Mouse (Mus musculus) CH12.LX (cell line): Measurements from ENCODE around the gene Sorcs3. TPM values are rescaled to one million over a fixed set of nuclear protein-coding genes. Genes with fewer than 3 reads are reported as not detected.

Experiments used
- DNase-seq: peaks from one replicate; pipeline ENCODE4 v3.0.0-alpha.2; 2013; ENCODE audit errors: extremely low read depth
- H3K27ac ChIP-seq: 2 replicates; pipeline ENCODE4 v1.5.1; 2012; ENCODE audit warnings: low read depth, mild to moderate bottlenecking, control low read depth, moderate library complexity; ENCODE audit not compliant: insufficient read depth
- H3K27me3 ChIP-seq: replicated peaks from 2 replicates; pipeline ENCODE3; 2012; ENCODE audit warnings: inconsistent platforms
- H3K36me3 ChIP-seq, 2 experiments: replicated peaks in 1 of 2; 2 replicates each; pipeline versions ENCODE3 to v1.6.1; 2012; ENCODE audit warnings: inconsistent platforms in 1 of 2, low read length in 1 of 2, mild to moderate bottlenecking in 1 of 2, mixed read lengths in 1 of 2, moderate library complexity in 1 of 2; ENCODE audit not compliant: control insufficient read depth in 1 of 2, insufficient read depth in 1 of 2
- H3K4me1 ChIP-seq, 2 experiments: 2 replicates each; pipeline ENCODE4 v1.6.1; 2012; ENCODE audit warnings: inconsistent platforms in 1 of 2, moderate library complexity in 1 of 2; ENCODE audit not compliant: insufficient read depth in 2 of 2, control insufficient read depth in 1 of 2
- H3K4me2 ChIP-seq: 2 replicates; pipeline ENCODE4 v1.6.1; 2012; ENCODE audit warnings: low read depth, mild to moderate bottlenecking, control low read depth; ENCODE audit not compliant: poor library complexity, insufficient read depth, severe bottlenecking
- H3K4me3 ChIP-seq, 3 experiments: fragments of 150-350 bp in 1 of 3; sonication (generic) in 1 of 3; replicated peaks in 1 of 3; 2 replicates each; pipeline versions ENCODE3 to v1.5.1; 2011 to 2012; ENCODE audit warnings: low read depth in 2 of 3, low read length in 2 of 3, mild to moderate bottlenecking in 2 of 3, moderate library complexity in 2 of 3, control low read depth in 1 of 3, improper control_type of control experiment in 1 of 3, inconsistent platforms in 1 of 3, mixed read lengths in 1 of 3; ENCODE audit not compliant: poor library complexity in 1 of 3
- H3K79me2 ChIP-seq: replicated peaks from 2 replicates; pipeline ENCODE4 v1.6.1; 2012; ENCODE audit warnings: mild to moderate bottlenecking, moderate library complexity; ENCODE audit not compliant: control insufficient read depth, poor library complexity, insufficient read depth, severe bottlenecking; ENCODE audit errors: extremely low read depth
- H3K9ac ChIP-seq: 2 replicates; pipeline ENCODE4 v1.6.1; 2012; ENCODE audit warnings: low read depth, mild to moderate bottlenecking, control low read depth, moderate library complexity; ENCODE audit not compliant: insufficient read depth
- H3K9me3 ChIP-seq: replicated peaks from 2 replicates; pipeline ENCODE3; 2012; ENCODE audit warnings: low read length, inconsistent platforms, mixed read lengths
- ETS1 ChIP-seq: conservative IDR thresholded peaks from 2 replicates; pipeline ENCODE4 v1.6.1; 2012; ENCODE audit warnings: low read depth, mild to moderate bottlenecking, inconsistent platforms, low read length, improper control_type of control experiment, moderate library complexity
- HCFC1 ChIP-seq: IDR thresholded peaks from 2 replicates; pipeline ENCODE4 v1.6.1; 2012; ENCODE audit warnings: low read depth, mild to moderate bottlenecking, inconsistent platforms, low read length, improper control_type of control experiment
- IRF4 ChIP-seq: IDR thresholded peaks from 2 replicates; pipeline ENCODE4 v1.6.1; 2014; ENCODE audit warnings: low read depth, mild to moderate bottlenecking, inconsistent platforms, low read length, improper control_type of control experiment
- KAT2A ChIP-seq: IDR thresholded peaks from 2 replicates; pipeline ENCODE4 v1.6.1; 2012; ENCODE audit warnings: low read length, improper control_type of control experiment, inconsistent platforms; ENCODE audit not compliant: insufficient replicate concordance
- MAZ ChIP-seq: IDR thresholded peaks from 2 replicates; pipeline ENCODE4 v1.6.1; 2012; ENCODE audit warnings: low read depth, mild to moderate bottlenecking, inconsistent platforms, low read length, improper control_type of control experiment, moderate library complexity
- MYC ChIP-seq: IDR thresholded peaks from 2 replicates; pipeline ENCODE4 v1.6.1; 2011; ENCODE audit warnings: low read depth, mild to moderate bottlenecking, improper control_type of control experiment, low read length
- NELFE ChIP-seq: IDR thresholded peaks from 2 replicates; pipeline ENCODE4 v1.6.1; 2011; ENCODE audit warnings: low read depth, low read length, improper control_type of control experiment
- NRF1 ChIP-seq: IDR thresholded peaks from 2 replicates; pipeline ENCODE4 v1.6.1; 2014; ENCODE audit warnings: low read depth, mild to moderate bottlenecking, inconsistent platforms, low read length, improper control_type of control experiment, moderate library complexity
- PAX5 ChIP-seq: IDR thresholded peaks from 2 replicates; pipeline ENCODE4 v1.6.1; 2012; ENCODE audit warnings: low read length, inconsistent platforms, mixed read lengths
- POLR2A ChIP-seq: IDR thresholded peaks from 2 replicates; pipeline ENCODE4 v1.6.1; 2011; ENCODE audit warnings: low read depth, mild to moderate bottlenecking, improper control_type of control experiment, low read length
- POLR2AphosphoS2 ChIP-seq: IDR thresholded peaks from 2 replicates; pipeline ENCODE4 v1.6.1; 2011; ENCODE audit warnings: low read depth, low read length, improper control_type of control experiment
- RCOR1 ChIP-seq: conservative IDR thresholded peaks from 2 replicates; pipeline ENCODE4 v1.6.1; 2012; ENCODE audit warnings: low read depth, mild to moderate bottlenecking, inconsistent platforms, low read length, improper control_type of control experiment
- SIN3A ChIP-seq: IDR thresholded peaks from 2 replicates; pipeline ENCODE4 v1.6.1; 2012; ENCODE audit warnings: low read length, improper control_type of control experiment, inconsistent platforms
- SMC3 ChIP-seq: IDR thresholded peaks from 2 replicates; pipeline ENCODE4 v1.6.1; 2011; ENCODE audit warnings: low read depth, low read length, improper control_type of control experiment
- TBP ChIP-seq: conservative IDR thresholded peaks from 2 replicates; pipeline ENCODE4 v1.6.1; 2011; ENCODE audit warnings: low read depth, low read length, improper control_type of control experiment
- ZKSCAN1 ChIP-seq: IDR thresholded peaks from 2 replicates; pipeline ENCODE4 v1.6.1; 2012; ENCODE audit warnings: low read depth, inconsistent platforms, low read length, improper control_type of control experiment, borderline replicate concordance
- dilution Hi-C: fragments of 300-500 bp; cut with MboI; formaldehyde crosslinking; loops from 2 replicates; pipeline ENCODE4 v1.14.3; 2020; ENCODE audit warnings: low sequenced_read_pairs; ENCODE audit not compliant: extremely low pct_unique_long_range_greater_than_20kb, extremely low pct_ligation_motif_present
- in situ Hi-C: fragments of 300-500 bp; cut with MboI; formaldehyde crosslinking; loops from 3 replicates; pipeline ENCODE4 v1.14.3; 2019; ENCODE audit warnings: low sequenced_read_pairs, low pct_ligation_motif_present, low pct_unique_long_range_greater_than_20kb, mixed read lengths
- polyA plus RNA-seq: library from polyadenylated mRNA; unstranded; fragments of >175 nt; gene quantifications from 2 replicates; pipeline ENCODE4 v1.2.1, GENCODE M21; 2012; ENCODE audit warnings: low read depth; ENCODE audit not compliant: insufficient read length
- total RNA-seq, 2 experiments: library from RNA; depleted of rRNA; stranded (reverse); fragments of 300-350 nt in 1 of 2; fragments of >200 nt in 1 of 2; gene quantifications; 2 replicates each; pipeline ENCODE4 v1.2.3; 2012 to 2014

Sorcs3 gene
- total and polyA plus RNA-seq, 3 experiments, result not detected

- no peak overlapping the region for H3K9ac ChIP-seq
- DNase-seq, result no peak
- H3K79me2 ChIP-seq, result no peaks in the 10 kb centered on the region
- no peaks in the 10 kb centered on the region for H3K27me3 ChIP-seq
- no peaks in the 10 kb centered on the region for H3K36me3 ChIP-seq
- H3K27ac ChIP-seq, result no peak overlapping the region
- TF ChIP-seq ETS1 (no peak), RCOR1 (no peak), MYC (no peak), ZKSCAN1 (no peak), POLR2AphosphoS2 (no peak), SIN3A (no peak)
- H3K9me3 ChIP-seq, result peaks cover 51% of the 10 kb centered on the region
- in situ Hi-C loops, result no loop called here
- dilution Hi-C loops, result no loop called here
- no peak overlapping the region for H3K4me2 ChIP-seq
- no peaks in the 10 kb centered on the region for H3K4me1 ChIP-seq
- no peak overlapping the region for H3K4me3 ChIP-seq
Measured at GRCm38 (mm10) chr19:48544294-48544693, 338.5 kb downstream of the Sorcs3 start.

GRCm38 (mm10) chr19:48545421-48546132 is 339.8 kb downstream of the Sorcs3 start:
- Histone ChIP-seq H3K36me3 (no peaks in the 10 kb centered on the region), H3K79me2 (no peaks in the 10 kb centered on the region), H3K9ac (no peak overlapping the region), H3K27ac (no peak overlapping the region), H3K4me3 (no peak overlapping the region), H3K9me3 (peaks cover 47% of the 10 kb centered on the region), H3K27me3 (no peaks in the 10 kb centered on the region), H3K4me1 (no peaks in the 10 kb centered on the region), H3K4me2 (no peak overlapping the region)
- dilution Hi-C loops, result no loop called here
- TF ChIP-seq SIN3A (no peak), NELFE (no peak), SMC3 (no peak), ETS1 (no peak), POLR2AphosphoS2 (no peak), PAX5 (no peak), HCFC1 (no peak), MAZ (no peak), ZKSCAN1 (no peak), TBP (no peak), KAT2A (no peak), IRF4 (no peak), POLR2A (no peak), NRF1 (no peak)
- DNase-seq, result no peak
- in situ Hi-C loops, result no loop called here
